Mouse (Mus musculus) MEL (cell line): ENCODE measurements around the gene Cacfd1. TPM values are rescaled to one million over a fixed set of nuclear protein-coding genes. Genes with fewer than 3 reads are reported as not detected.

Source experiments
- DNase-seq: peaks from one replicate; pipeline ENCODE4 v3.0.0; 2011; ENCODE audit warnings: low read depth, low spot score
- H3K27ac ChIP-seq: 2 replicates; pipeline ENCODE4 v1.5.1; 2012; ENCODE audit warnings: low read depth, mild to moderate bottlenecking, control low read depth, low read length, moderate library complexity; ENCODE audit not compliant: control insufficient read depth
- H3K27me3 ChIP-seq, 2 experiments: fragments of 150-350 bp in 1 of 2; sonication (generic) in 1 of 2; 2 replicates each; pipeline ENCODE4 v1.6.1; 2012; ENCODE audit warnings: low read length in 2 of 2, mild to moderate bottlenecking in 2 of 2, improper control_type of control experiment in 1 of 2, moderate library complexity in 1 of 2; ENCODE audit not compliant: insufficient read depth in 2 of 2, control insufficient read depth in 1 of 2
- H3K36me3 ChIP-seq, 2 experiments: 2 replicates each; pipeline ENCODE4 v1.6.1; 2012 to 2014; ENCODE audit warnings: low read length in 2 of 2, improper control_type of control experiment in 1 of 2, inconsistent platforms in 1 of 2, mild to moderate bottlenecking in 1 of 2; ENCODE audit not compliant: insufficient read depth in 2 of 2, control insufficient read depth in 1 of 2
- H3K4me1 ChIP-seq, 2 experiments: fragments of 150-350 bp in 1 of 2; sonication (generic) in 1 of 2; 2 replicates each; pipeline ENCODE4 v1.6.1; 2012; ENCODE audit warnings: low read length in 2 of 2, improper control_type of control experiment in 1 of 2, mild to moderate bottlenecking in 1 of 2; ENCODE audit not compliant: insufficient read depth in 2 of 2, control insufficient read depth in 1 of 2
- H3K4me3 ChIP-seq, 2 experiments: fragments of 150-350 bp in 1 of 2; sonication (generic) in 1 of 2; 2 replicates each; pipeline ENCODE4 v1.5.1; 2012; ENCODE audit warnings: low read depth in 2 of 2, low read length in 2 of 2, mild to moderate bottlenecking in 2 of 2, moderate library complexity in 2 of 2, control low read depth in 1 of 2, improper control_type of control experiment in 1 of 2; ENCODE audit not compliant: control insufficient read depth in 1 of 2, insufficient read depth in 1 of 2
- H3K79me2 ChIP-seq: 2 replicates; pipeline ENCODE4 v1.6.1; 2012; ENCODE audit warnings: mild to moderate bottlenecking, low read length, moderate library complexity; ENCODE audit not compliant: control insufficient read depth, poor library complexity, insufficient read depth
- H3K9ac ChIP-seq: 2 replicates; pipeline ENCODE4 v1.6.1; 2012; ENCODE audit warnings: low read depth, mild to moderate bottlenecking, control low read depth, low read length, moderate library complexity; ENCODE audit not compliant: control insufficient read depth, poor library complexity, severe bottlenecking
- H3K9me3 ChIP-seq: fragments of 150-350 bp; sonication (generic); replicated peaks from 2 replicates; pipeline ENCODE4 v1.6.1; 2012; ENCODE audit warnings: mild to moderate bottlenecking, low read length, improper control_type of control experiment, moderate library complexity; ENCODE audit not compliant: insufficient read depth
- BHLHE40 ChIP-seq: IDR thresholded peaks from 2 replicates; pipeline ENCODE4 v1.6.1; 2012; ENCODE audit warnings: low read depth, mild to moderate bottlenecking, inconsistent platforms, low read length, improper control_type of control experiment, borderline replicate concordance
- CHD1 ChIP-seq: IDR thresholded peaks from 2 replicates; pipeline ENCODE4 v1.6.1; 2012; ENCODE audit warnings: low read depth, mild to moderate bottlenecking, inconsistent platforms, low read length, improper control_type of control experiment
- CHD2 ChIP-seq: IDR thresholded peaks from 2 replicates; pipeline ENCODE4 v1.6.1; 2011; ENCODE audit warnings: low read length, improper control_type of control experiment
- CTCF ChIP-seq, 3 experiments: IDR thresholded peaks in 2 of 3; conservative IDR thresholded peaks in 1 of 3; 2 replicates each; pipeline ENCODE4 v1.5.1; 2011 to 2012; ENCODE audit warnings: low read length in 3 of 3, low read depth in 2 of 3, mild to moderate bottlenecking in 2 of 3, improper control_type of control experiment in 1 of 3, inconsistent platforms in 1 of 3, mixed read lengths in 1 of 3, moderate library complexity in 1 of 3; ENCODE audit not compliant: control insufficient read depth in 1 of 3, insufficient read depth in 1 of 3, poor library complexity in 1 of 3, severe bottlenecking in 1 of 3
- ETS1 ChIP-seq: IDR thresholded peaks from 2 replicates; pipeline ENCODE4 v1.6.1; 2012; ENCODE audit warnings: low read depth, mild to moderate bottlenecking, inconsistent platforms, low read length, improper control_type of control experiment, moderate library complexity
- GATA1 ChIP-seq: IDR thresholded peaks from 2 replicates; pipeline ENCODE4 v1.6.1; 2011; ENCODE audit warnings: low read depth, low read length, improper control_type of control experiment
- HCFC1 ChIP-seq: IDR thresholded peaks from 2 replicates; pipeline ENCODE4 v1.6.1; 2012; ENCODE audit warnings: low read depth, mild to moderate bottlenecking, inconsistent platforms, low read length, improper control_type of control experiment, moderate library complexity
- JUND ChIP-seq: IDR thresholded peaks from 2 replicates; pipeline ENCODE4 v1.6.1; 2011; ENCODE audit warnings: low read depth, mild to moderate bottlenecking, improper control_type of control experiment, low read length
- KAT2A ChIP-seq: conservative IDR thresholded peaks from 2 replicates; pipeline ENCODE4 v1.6.1; 2012; ENCODE audit warnings: low read depth, low read length, improper control_type of control experiment, inconsistent platforms
- MAFK ChIP-seq: IDR thresholded peaks from 2 replicates; pipeline ENCODE4 v1.6.1; 2011; ENCODE audit warnings: low read depth, mild to moderate bottlenecking, low read length, improper control_type of control experiment, borderline replicate concordance
- MEF2A ChIP-seq: IDR thresholded peaks from 2 replicates; pipeline ENCODE4 v1.6.1; 2014; ENCODE audit warnings: low read depth, mild to moderate bottlenecking, inconsistent platforms, low read length, improper control_type of control experiment; ENCODE audit not compliant: poor library complexity, insufficient replicate concordance, severe bottlenecking; ENCODE audit errors: extremely low read depth
- MYB ChIP-seq: IDR thresholded peaks from 2 replicates; pipeline ENCODE4 v1.6.1; 2011; ENCODE audit warnings: mild to moderate bottlenecking, low read depth, low read length, improper control_type of control experiment
- NRF1 ChIP-seq: IDR thresholded peaks from 2 replicates; pipeline ENCODE4 v1.6.1; 2014; ENCODE audit warnings: low read depth, mild to moderate bottlenecking, inconsistent platforms, low read length, improper control_type of control experiment, moderate library complexity; ENCODE audit not compliant: poor library complexity, insufficient read depth, severe bottlenecking
- POLR2AphosphoS2 ChIP-seq: IDR thresholded peaks from 2 replicates; pipeline ENCODE4 v1.6.1; 2011; ENCODE audit warnings: low read length, improper control_type of control experiment
- POLR2AphosphoS5 ChIP-seq: IDR thresholded peaks from 2 replicates; pipeline ENCODE4 v1.6.1; 2012; ENCODE audit warnings: low read depth, borderline replicate concordance, mild to moderate bottlenecking, inconsistent platforms, low read length, moderate library complexity, mixed read lengths
- RAD21 ChIP-seq: IDR thresholded peaks from 2 replicates; pipeline ENCODE4 v1.6.1; 2011; ENCODE audit warnings: mild to moderate bottlenecking, low read depth, low read length, improper control_type of control experiment
- SMC3 ChIP-seq: IDR thresholded peaks from 2 replicates; pipeline ENCODE4 v1.6.1; 2011; ENCODE audit warnings: low read depth, low read length, improper control_type of control experiment
- TCF12 ChIP-seq: IDR thresholded peaks from 2 replicates; pipeline ENCODE4 v1.6.1; 2014; ENCODE audit warnings: low read depth, mild to moderate bottlenecking, inconsistent platforms, low read length, improper control_type of control experiment, moderate library complexity
- UBTF ChIP-seq: IDR thresholded peaks from 2 replicates; pipeline ENCODE4 v1.6.1; 2012; ENCODE audit warnings: low read depth, mild to moderate bottlenecking, inconsistent platforms, low read length, improper control_type of control experiment, moderate library complexity, borderline replicate concordance; ENCODE audit not compliant: insufficient read depth
- ZC3H11A ChIP-seq: IDR thresholded peaks from 2 replicates; pipeline ENCODE4 v1.6.1; 2012; ENCODE audit warnings: low read depth, mild to moderate bottlenecking, inconsistent platforms, low read length, improper control_type of control experiment
- ZMIZ1 ChIP-seq: IDR thresholded peaks from 2 replicates; pipeline ENCODE4 v1.6.1; 2012; ENCODE audit warnings: low read depth, mild to moderate bottlenecking, inconsistent platforms, low read length, improper control_type of control experiment, moderate library complexity
- polyA plus RNA-seq, 2 experiments: library from polyadenylated mRNA; stranded (reverse) in 1 of 2; unstranded in 1 of 2; fragments of >175 nt in 1 of 2; fragments of >200 nt in 1 of 2; gene quantifications; 2 replicates each; pipeline versions ENCODE4 v1.2.1 to v1.2.4; 2012; ENCODE audit warnings: low replicate concordance in 2 of 2, low read depth in 1 of 2; ENCODE audit not compliant: insufficient read length in 2 of 2, insufficient read depth in 1 of 2, missing spikeins in 1 of 2
- total RNA-seq: library from RNA; depleted of rRNA; stranded (reverse); fragments of 300-350 nt; gene quantifications from 2 replicates; pipeline ENCODE4 v1.2.3, GENCODE M21; 2012

Gene Cacfd1
- total and polyA plus RNA-seq, 3 experiments, result 19.1 to 60.7 TPM; not detected in 1

DNA sequence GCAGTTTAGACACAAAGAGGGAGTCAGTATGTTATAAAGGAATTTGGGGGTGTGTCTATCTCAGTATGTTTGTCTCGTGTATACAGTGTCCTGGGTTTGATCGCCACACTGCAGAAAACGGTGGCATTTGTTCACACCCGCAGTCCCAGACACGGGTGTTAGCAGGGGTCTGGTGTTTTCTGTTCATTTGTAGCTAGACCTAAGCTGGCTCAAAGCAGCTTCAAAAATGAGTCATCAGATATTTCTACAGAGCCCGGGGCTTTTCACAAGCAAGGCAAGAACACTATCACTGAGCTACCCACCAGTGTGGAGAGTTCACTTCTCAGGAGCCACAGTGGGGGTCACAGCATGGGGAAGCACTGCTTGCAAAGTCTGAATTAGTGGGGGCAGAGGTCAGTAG, 39.7 kb downstream of the Cacfd1 start:
- Histone ChIP-seq H3K27ac (no peak overlapping the region), H3K27me3 (peaks cover 19 to 24% of the 10 kb centered on the region in 2 experiments), H3K79me2 (no peaks in the 10 kb centered on the region), H3K9me3 (no peaks in the 10 kb centered on the region), H3K9ac (no peak overlapping the region), H3K4me1 (no peaks in the 10 kb centered on the region), H3K36me3 (no peaks in the 10 kb centered on the region), H3K4me3 (no peak overlapping the region)
- no peak for TF ChIP-seq POLR2AphosphoS5
- TF ChIP-seq MYB, result no peak
- no peak for TF ChIP-seq RAD21
- no peak for TF ChIP-seq ZC3H11A
- no peak for TF ChIP-seq MAFK
- no peak for DNase-seq

DNA sequence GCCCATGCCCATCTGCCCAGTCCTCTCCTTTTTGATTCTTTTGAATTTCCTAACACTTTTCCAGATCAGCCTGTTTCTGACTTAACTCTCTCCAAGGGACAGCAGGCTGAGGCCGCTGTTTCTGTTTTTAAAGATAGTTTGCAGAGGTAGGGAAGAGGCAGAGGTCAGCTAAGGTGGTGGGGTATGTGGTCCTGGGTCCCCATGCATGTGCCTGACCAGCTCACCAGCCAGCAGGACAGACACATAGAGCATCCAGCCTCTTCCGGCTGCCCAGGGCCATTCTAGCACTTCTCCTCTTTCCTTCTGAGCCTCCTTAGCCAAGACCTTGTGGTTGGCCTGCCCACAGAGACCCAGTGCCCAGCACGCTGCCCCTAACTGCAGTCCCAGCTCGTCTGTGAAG, 48.5 kb downstream of the Cacfd1 start:
- Histone ChIP-seq H3K36me3 (no peaks in the 10 kb centered on the region), H3K9ac (no peak overlapping the region), H3K27me3 (peaks cover 0 to 7% of the 10 kb centered on the region in 2 experiments), H3K27ac (no peak overlapping the region), H3K79me2 (no peaks in the 10 kb centered on the region), H3K9me3 (no peaks in the 10 kb centered on the region), H3K4me3 (no peak overlapping the region), H3K4me1 (no peaks in the 10 kb centered on the region)
- DNase-seq, result no peak
- TF ChIP-seq ZMIZ1, result no peak
- no peak for TF ChIP-seq KAT2A
- TF ChIP-seq MAFK, result no peak
- TF ChIP-seq GATA1, result no peak
- TF ChIP-seq POLR2AphosphoS5, result no peak
- no peak for TF ChIP-seq ETS1
- TF ChIP-seq JUND, result no peak
- no peak for TF ChIP-seq BHLHE40
- TF ChIP-seq CHD2, result no peak
- TF ChIP-seq POLR2AphosphoS2, result no peak
- TF ChIP-seq HCFC1, result no peak
- TF ChIP-seq UBTF, result no peak
- TF ChIP-seq CTCF (IDR thresholded peaks at IDR 0.05 in 2 of 3, conservative IDR thresholded peaks at IDR 0.05 in 1 of 3; ENCODE audit: control insufficient read depth in 1 of 3, insufficient read depth in 1 of 3, low read depth in 2 of 3, low read length in 3 of 3, poor library complexity in 1 of 3, severe bottlenecking in 1 of 3), result no peak
- TF ChIP-seq NRF1, result no peak
- TF ChIP-seq ZC3H11A, result no peak
- no peak for TF ChIP-seq MEF2A
- TF ChIP-seq SMC3, result no peak
- no peak for TF ChIP-seq TCF12
- TF ChIP-seq MYB, result no peak
- TF ChIP-seq CHD1, result no peak
